Mouse (Mus musculus) WW6 (cell line): ENCODE data around the gene 9930104L06Rik.

Experiments
- DNase-seq: peaks from one replicate; pipeline ENCODE4 v3.0.0-alpha.2; 2013; ENCODE audit warnings: low read depth, low spot score

Gene 9930104L06Rik

GRCm38 (mm10) chr4:124959062-124959461, 22.2 kb downstream of the 9930104L06Rik start:
- no peak for DNase-seq

- no peak for DNase-seq
Observed at GRCm38 (mm10) chr4:124960940-124961339, 24.1 kb downstream of the 9930104L06Rik start.

GRCm38 (mm10) chr4:124962576-124962975, 25.7 kb downstream of the 9930104L06Rik start:
- no peak for DNase-seq

GRCm38 (mm10) chr4:124964912-124965599, 28.2 kb downstream of the 9930104L06Rik start:
- DNase-seq = no peak

GRCm38 (mm10) chr4:124968711-124969110, 31.9 kb downstream of the 9930104L06Rik start:
- DNase-seq = no peak

GRCm38 (mm10) chr4:124969219-124969848, 32.5 kb downstream of the 9930104L06Rik start:
- no peak for DNase-seq

- no peak for DNase-seq
Observed at GRCm38 (mm10) chr4:124970194-124970593, 33.3 kb downstream of the 9930104L06Rik start.

GRCm38 (mm10) chr4:124970677-124971076, 33.8 kb downstream of the 9930104L06Rik start:
- DNase-seq = no peak

GRCm38 (mm10) chr4:124971094-124971493, 34.2 kb downstream of the 9930104L06Rik start:
- DNase-seq = no peak

GRCm38 (mm10) chr4:124972316-124972715, 35.5 kb downstream of the 9930104L06Rik start:
- no peak for DNase-seq

GRCm38 (mm10) chr4:124973296-124973695, 36.4 kb downstream of the 9930104L06Rik start:
- no peak for DNase-seq

GRCm38 (mm10) chr4:124978201-124978600, 41.4 kb downstream of the 9930104L06Rik start:
- no peak for DNase-seq

GRCm38 (mm10) chr4:124983893-124984526, 47.2 kb downstream of the 9930104L06Rik start:
- peak; percentile 33 for DNase-seq

- DNase-seq = no peak
Observed at GRCm38 (mm10) chr4:124984871-124985670, 48.2 kb downstream of the 9930104L06Rik start.

GRCm38 (mm10) chr4:124985671-124986602, 49.1 kb downstream of the 9930104L06Rik start, which contains the start of gene Rspo1:
Gene Rspo1, plus strand, starts transcription at chr4:124986430.
- no peak for DNase-seq

GRCm38 (mm10) chr4:124986739-124987710, 50.2 kb downstream of the 9930104L06Rik start:
- no peak for DNase-seq

GRCm38 (mm10) chr4:124987711-124988097, 50.9 kb downstream of the 9930104L06Rik start:
- no peak for DNase-seq

GRCm38 (mm10) chr4:124988382-124988781, 51.5 kb downstream of the 9930104L06Rik start:
- no peak for DNase-seq

- no peak for DNase-seq
Observed at GRCm38 (mm10) chr4:124989787-124990253, 53.0 kb downstream of the 9930104L06Rik start.
